Mouse (Mus musculus): ENCODE data around the gene Dhtkd1.
"Not testable (repeated sequence)": the region's sequence is repeated elsewhere in the genome, so short reads cannot be mapped to it uniquely, and the experiment has no call there.

The Dhtkd1 gene

DNA sequence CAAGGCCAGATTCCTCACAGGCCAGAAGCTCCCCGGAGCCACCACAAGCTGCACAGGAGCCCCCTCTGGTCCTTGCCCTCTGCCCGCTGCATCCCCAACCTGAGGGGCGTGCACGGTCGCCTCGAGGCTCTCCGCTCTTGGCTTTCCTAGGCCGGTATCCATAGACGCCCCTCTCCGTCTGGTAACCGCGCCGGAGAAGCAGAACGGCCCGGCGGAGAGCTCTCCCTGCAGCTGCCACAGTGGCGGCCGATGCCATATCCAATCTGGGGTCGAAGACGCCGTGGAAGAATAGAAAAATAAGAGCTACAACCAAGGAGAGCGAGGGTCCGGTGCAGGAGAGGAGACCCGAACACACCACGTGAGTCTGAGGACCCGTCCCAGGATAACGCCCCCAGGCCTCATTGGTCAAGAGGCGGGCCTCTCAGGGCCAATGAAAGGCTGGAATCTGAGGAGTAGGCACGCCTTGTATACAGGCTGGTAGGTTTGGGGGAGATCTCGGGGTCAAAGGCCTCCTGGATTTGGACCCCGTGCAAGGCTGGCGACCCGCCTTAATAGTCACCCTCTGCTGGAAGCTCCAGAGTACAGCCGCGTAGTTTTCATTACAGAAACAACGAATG is at the start of gene Dhtkd1:
Dhtkd1 (minus strand) TSS at position 377 of the 617 bp plus-strand sequence.
- DNase-seq (ENCODE audit: low read depth) = peak; percentile 47

DNA sequence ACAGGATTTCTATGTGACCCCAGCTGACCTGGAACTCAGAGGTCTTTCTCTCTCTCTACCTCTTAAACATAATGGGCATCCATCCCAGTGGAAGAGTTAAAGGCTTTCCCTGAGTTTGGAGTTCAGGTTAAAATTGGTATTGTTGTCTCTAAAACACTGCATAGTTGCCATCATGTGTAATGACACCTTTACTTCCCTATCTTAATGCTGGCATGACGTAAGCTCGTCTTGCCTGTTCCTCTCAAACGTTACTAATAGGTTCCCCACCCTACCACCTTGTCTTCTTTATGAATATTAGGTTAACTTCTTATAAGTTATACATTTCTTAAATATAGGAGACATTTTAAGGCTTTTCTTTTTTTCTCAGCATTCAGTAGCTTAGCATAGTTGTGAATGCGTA is 34.9 kb upstream of the Dhtkd1 start:
- DNase-seq (ENCODE audit: low read depth) = no peak

DNA sequence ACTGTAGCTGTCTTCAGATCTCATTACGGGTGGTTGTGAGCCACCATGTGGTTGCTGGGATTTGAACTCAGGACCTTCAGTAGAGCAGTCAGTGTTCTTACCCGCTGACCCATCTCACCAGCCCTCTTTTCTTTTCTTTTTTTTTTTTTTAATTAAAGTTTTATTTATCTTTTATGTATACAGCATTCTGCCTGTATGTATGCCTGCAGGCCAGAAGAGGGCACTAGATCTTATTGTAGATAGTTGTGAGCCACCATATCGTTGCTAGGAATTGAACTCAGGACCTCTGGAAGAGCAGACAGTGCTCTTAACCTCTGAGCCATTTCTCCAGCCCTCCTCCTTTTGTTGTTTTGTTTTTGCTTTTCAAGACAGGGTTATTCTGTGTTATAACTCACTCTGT is 28.0 kb upstream of the Dhtkd1 start:
- not testable (repeated sequence) for DNase-seq (ENCODE audit: low read depth)

DNA sequence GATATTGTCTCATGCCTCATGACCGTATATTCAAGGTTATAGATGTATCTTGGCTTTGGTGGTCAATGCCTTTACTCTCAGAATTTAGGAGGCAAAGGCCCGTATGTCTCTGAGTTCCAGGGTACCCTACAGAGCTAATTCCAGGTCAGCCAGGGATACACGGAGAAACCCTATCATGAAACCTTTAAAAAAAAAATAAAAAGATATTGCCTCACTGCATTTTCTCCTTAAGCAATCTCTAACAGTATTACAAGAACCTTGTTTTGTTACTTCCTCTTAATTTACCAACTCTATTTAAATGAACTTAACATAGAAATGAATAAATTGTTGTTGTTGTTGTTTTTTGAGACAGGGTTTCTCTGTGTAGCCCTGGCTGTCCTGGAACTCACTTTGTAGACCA is 23.4 kb upstream of the Dhtkd1 start:
- no peak for DNase-seq (ENCODE audit: low read depth)

DNA sequence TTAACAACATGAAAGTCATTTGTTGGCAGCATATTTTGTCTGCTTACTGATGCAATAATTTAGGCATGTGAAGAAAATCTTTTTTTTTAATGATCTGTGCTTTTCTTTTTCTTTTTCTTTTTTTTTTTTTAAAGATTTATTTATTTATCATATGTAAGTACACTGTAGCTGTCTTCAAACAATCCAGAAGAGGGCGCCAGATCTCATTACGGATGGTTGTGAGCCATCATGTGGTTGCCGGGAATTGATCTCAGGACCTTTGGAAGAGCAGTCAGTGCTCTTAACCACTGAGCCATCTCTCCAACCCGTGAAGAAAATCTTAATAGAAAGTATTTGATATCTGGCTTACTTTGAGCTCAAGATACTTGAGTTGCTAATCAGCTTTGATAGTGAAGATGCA is 21.1 kb upstream of the Dhtkd1 start:
- DNase-seq (ENCODE audit: low read depth) = not testable (repeated sequence)

DNA sequence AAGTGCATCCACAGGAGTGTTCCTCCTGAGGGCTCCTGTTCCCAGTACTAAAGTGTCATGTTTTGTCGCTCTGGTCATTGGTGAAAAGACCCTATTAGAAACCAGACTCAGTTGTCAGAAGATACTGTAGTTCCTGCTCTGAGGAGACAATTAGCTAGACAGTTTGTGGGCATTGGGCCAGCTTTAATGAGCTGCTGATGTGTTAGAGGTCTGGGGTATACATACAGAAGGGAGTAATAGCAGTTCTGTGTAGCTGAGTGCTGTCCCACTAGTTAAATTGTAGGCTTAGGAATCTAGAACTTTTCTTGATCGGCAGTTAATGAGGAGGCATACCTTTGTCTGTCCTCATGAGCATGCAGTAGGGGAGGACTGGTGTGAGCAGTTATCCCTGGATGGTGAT is 19.7 kb upstream of the Dhtkd1 start:
- DNase-seq (ENCODE audit: low read depth) = no peak

DNA sequence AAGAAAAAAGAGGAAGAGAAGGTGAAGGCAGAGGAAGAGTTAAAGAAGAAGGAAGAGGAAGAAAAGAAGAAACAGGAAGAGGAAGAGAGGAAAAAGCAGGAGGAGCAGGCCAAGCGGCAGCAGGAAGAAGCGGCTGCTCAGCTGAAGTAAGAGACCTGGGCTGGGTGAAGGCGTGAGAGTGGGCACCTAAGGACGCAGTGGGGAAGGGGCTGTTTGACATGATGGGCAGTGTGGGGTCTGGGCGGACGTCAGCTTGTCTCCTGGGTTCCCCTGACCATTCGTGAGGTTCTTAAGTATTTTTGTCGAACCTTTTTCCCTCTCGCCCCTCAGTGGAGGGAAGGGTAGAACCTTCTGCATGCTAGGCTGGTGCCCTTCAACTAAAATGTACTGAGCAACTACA is 15.1 kb upstream of the Dhtkd1 start:
- no peak for DNase-seq (ENCODE audit: low read depth)

DNA sequence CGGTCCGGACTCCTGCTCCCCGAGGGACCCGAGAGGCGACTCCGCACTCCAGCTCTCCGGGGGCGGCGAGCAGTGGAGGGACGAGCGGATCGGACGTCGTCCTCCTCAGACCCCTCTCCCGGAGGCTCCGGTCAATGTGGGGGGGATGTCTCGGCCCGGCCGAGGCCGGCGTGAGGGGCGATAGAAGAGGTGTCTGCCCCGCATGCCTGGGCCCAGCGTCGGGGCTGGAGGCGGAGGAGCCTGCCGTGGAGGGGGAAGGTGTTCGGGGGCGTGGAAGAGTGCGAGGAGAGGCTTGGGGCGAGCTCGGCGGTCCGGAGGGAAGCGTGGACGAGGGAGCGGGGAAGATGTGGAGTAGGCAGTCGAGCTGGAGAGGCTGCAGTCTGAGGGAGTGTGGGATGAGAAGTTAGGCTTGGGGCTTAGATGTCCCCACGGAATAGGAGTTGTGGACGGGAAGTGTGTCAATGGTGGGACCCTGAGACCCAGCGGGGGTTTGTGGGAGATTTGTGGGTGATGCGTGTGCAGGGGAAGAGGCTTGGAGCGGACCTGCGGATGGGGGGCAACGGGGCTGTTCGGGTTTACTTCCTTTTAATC is 9.1 kb upstream of the Dhtkd1 start:
- DNase-seq (ENCODE audit: low read depth) = no peak

DNA sequence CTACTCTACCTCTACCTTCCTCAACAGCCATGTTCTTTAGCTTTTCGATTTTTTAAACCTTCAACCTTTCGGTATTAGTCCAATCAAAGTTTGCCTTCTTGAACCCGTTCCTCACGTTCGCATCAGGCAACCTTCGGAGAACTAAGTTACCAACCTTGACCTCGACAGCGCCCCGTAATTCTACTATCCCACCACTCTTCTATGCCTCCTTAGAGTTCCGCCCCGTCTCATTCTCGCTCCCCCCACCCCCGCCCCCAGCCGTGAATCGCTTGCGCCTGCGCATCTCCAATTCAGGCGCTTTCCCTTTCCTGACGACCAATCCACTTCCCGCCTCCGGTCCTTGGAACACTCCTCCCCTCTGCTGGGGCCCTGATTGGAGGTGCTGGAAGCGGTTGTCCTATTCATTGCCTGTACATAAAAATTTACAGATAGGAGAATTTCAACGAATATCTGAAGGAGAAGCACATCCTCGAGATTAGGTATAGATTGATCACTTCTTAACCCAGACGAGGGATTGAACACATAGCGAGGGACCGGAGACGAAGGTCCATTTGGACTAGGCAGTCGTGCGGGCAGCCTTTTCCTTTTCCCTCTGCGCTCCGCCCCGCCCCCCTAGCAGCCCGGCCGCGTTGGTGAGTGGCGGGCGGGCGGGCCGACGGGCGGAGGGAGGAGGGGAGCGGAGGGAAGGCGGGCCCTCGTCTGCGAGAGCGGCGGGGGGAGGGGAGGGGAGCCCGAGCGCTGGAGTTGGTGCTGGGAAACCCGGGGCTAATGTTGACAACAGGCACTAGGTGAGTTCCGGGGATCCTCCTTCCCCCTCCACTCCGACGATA is 8.4 kb upstream of the Dhtkd1 start, which contains the start of gene Upf2:
Upf2 (plus strand) TSS at position 704 of the 830 bp plus-strand sequence.
- DNase-seq (ENCODE audit: low read depth) = peak; percentile 94

DNA sequence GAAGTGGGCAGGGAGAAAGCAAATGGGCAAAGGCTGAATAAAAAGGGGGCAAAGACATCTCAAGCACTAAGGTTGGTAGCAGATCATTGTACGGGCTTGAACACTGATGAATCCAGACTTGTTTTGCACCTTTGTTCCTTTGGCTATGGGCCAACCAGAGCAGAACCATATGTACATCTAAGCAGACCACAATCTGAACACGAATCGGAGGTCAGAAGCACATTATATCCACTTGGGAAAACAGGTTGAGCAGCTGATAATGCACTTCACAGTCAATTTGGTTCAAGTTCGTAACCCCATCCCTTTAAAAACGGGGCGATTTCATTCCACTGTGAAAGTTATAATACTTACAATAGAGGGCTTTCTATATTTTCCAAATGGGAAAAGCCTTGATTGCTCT is 7.7 kb upstream of the Dhtkd1 start:
- peak; percentile 41 for DNase-seq (ENCODE audit: low read depth)

DNA sequence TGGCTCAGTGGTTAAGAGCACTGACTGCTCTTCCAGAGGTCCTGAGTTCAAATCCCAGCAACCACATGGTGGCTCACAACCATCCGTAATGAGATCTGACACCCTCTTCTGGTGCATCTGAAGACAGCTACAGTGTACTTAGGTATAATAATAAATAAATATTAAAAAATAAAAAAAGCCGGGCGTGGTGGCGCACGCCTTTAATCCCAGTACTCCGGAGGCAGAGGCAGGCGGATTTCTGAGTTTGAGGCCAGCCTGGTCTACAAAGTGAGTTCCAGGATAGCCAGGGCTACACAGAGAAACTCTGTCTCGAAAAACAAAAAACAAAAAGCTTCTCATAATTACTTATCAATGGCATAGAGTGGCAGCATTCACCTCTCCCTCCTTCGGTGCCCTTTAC is 7.2 kb upstream of the Dhtkd1 start:
- DNase-seq (ENCODE audit: low read depth) = not testable (repeated sequence)

DNA sequence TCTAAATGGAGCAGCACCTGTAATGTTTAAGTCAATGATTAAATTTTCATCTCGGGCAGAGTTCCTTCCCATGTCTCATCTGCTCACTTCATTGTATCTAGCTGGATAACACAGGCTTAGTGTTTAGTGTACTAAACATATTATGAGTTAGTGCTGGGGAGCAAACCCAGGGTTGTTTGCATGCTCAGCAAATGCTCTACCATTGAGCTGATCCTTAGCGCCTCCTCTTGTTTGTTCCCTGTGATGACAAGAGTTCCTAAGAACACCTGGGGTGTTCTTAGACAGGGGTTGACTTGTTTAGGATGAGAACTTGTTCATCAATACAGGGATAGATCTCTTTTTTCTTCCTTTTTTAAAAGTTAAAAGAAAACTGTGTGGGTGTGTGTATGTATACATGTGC is 6.4 kb upstream of the Dhtkd1 start:
- no peak for DNase-seq (ENCODE audit: low read depth)

DNA sequence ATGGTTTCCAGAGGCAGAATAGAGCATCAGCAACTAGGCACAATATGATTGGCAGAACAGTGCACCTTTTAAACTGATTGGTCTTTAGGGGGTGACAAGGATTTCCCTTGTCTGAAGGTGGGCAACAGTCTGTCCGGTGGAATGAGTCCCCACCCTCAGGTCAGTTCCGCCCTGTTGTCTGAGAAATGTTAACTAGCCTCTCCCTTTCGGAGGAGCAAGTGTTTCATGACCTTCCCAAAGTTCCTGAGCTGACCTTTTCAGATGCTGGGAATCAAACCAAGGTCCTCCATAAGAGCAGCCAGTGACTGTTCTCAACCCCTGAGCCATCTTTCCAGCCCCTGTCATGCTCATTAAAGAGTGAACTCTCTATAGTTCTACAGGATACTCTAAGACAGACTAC is 4.3 kb upstream of the Dhtkd1 start:
- DNase-seq (ENCODE audit: low read depth) = no peak

DNA sequence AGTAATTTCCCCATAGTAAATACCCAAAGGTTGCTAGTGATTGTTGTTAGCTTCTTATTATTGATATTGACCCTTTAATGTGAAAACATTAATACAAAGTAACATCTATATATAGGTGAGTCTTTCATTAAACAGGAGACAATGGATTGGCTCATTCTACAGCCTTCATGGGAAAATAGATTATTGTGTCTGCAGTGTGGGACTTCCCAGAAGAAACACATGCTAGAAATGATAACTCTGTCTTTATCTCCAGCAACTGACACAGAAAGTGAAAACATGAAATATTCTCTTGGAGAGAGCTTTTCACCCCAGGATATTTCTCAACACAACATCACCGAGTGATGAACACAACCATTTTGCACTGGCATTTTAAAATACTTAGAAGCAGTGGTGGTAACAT is 3.0 kb upstream of the Dhtkd1 start:
- DNase-seq (ENCODE audit: low read depth) = peak; percentile 55

DNA sequence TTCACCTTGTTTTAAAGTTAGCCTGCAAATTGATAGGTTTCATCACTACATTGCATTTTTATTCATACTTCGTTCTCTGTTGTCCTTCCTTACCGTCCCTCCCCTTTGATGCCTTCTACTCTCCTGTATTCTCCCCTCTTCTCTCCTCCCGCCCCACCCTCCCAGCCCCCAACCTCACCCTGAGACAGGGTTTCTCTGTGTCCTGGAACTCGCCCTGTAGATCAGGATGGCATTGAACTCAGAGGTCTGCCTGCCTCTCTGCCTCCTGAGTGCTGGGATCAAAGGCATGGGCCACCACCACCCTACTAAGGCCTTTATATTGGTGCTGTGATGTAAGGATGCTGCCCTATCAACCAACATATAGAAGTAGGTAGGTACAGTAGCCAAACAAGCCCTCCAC is 479 bp upstream of the Dhtkd1 start:
- DNase-seq (ENCODE audit: low read depth) = no peak

DNA sequence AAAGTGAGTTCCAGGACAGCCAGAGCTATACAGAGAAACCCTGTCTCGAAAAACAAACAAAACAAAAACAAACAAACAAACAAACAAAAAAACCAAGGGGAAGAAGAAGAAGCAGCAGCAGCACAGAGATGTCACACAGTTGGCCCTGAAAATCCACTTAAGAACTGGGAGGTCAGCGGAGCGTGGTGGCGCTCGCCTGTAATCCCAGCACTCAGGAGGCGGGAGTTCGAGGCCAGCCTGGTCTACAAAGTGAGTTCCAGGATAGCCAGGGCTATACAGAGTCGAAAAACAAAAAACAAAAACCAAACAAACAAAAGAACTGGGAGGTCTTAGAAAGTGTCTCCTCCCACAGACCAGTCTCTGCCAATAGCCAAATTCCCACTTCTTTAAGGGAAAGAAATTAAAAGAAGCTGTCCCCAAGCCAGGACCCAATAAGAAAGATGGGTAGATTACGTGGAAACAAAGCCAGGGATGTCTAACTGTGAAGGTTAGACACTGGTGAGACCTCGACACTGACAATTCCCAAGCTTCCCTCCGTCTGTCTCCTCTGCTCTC is 654 bp downstream of the Dhtkd1 start:
- peak; percentile 24 for DNase-seq (ENCODE audit: low read depth)

DNA sequence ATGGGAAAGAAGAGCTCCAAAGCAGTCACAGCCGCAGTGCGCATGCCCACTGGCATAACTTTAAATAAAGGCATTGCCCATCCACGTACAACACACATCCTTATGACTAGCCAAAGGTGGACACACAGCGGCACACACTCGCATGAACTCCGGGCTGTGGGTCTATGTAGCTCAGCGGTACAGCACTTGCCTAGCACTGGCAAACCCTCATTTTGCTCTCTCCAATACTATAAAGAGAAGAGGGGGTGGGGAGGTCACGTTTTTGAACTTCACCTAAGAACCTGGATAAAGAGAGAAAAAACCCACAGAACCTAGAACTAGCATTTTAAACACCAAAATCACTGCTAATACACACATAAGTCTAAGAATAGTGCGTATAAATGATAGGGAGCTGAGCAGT is 1.7 kb downstream of the Dhtkd1 start:
- no peak for DNase-seq (ENCODE audit: low read depth)

DNA sequence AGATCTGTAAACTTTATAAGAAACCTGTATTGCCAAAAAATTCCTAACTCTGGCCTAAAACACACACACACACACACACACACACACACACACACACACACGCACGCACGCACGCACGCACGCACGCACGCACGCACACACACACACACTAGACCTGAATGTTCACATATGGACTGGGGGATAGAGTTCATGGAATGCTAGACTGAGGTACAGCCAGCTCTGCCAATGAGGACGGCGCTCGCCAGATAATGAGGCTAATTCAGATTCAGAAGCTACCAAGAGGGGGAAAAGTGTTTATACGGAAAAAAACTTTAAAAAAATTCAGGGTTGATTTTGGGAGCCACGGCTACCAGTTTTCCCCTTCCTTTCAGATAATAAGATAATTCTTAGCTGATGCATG is 2.7 kb downstream of the Dhtkd1 start:
- no peak for DNase-seq (ENCODE audit: low read depth)

DNA sequence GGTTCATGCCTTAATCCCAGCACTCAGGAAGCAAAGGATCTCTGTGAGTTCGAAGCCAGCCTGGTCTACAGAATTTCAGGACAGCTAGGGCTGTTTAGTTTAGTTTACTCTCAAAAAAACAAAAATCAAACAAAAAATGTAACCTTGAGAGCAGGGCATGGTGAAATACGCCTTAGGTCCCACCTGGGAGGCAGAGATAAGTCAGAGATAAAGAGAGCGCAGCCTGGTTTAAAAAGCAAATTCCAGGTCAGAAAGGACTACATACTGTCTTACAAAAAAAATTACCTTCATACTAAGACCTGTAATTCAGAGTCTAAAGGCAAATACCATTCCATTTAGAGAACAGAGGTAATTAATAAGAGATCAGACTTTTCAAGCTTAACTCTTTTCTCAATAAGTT is 3.3 kb downstream of the Dhtkd1 start:
- peak; percentile 23 for DNase-seq (ENCODE audit: low read depth)

DNA sequence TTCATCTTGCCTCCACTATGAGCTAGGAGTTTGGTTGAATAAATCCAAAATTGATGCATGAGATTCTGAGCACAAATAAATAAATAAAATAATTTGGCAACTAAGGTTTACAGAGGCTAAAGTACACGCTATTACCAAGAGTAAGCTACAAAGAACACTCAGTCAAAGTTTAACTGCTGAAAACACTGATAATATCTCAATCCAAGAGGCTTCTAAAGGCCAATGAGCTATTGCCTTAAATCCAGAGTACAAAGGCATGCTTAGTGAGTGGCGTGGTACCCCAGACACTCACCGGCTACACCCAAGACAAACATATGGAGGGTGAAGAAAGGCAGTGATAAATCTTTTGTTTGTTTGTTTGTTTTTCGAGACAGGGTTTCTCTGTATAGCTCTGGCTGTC is 6.0 kb downstream of the Dhtkd1 start:
- DNase-seq (ENCODE audit: low read depth) = no peak

DNA sequence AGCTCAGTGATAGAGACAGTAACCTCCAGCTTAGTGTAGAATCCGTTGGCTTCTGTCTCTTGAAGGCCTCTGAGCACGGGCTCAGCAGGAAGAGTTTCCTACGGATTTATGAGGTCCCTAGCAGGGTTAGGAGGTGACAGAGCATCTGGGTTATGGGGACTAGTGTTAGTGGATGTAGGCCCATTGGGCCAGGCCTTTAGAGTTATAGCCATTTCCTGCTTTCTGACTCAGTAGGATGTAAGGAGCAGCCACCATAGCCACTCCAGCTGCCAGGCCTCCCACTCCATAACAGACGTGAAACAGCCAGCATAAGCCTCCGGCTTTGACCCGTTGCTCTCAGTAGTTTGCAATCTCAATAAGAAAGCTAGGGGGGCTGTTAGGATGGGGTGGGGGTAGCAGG is 6.5 kb downstream of the Dhtkd1 start:
- DNase-seq (ENCODE audit: low read depth) = no peak

DNA sequence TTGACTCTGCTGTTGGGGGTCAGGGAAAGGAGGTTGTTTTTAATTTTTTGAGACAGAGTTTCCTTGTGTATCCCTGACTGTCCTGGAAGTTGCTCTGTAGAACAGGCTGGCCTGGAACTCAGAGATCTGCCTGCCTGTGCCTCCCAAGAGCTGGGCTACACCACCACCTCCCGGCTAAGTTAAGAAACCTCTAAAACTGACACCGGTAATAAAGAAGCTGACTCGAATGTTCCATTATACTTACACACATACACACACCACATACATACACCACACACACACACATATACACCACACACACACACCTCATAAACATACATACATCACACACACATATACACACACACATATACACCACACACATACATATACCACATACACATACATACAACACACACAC is 7.7 kb downstream of the Dhtkd1 start:
- no peak for DNase-seq (ENCODE audit: low read depth)

DNA sequence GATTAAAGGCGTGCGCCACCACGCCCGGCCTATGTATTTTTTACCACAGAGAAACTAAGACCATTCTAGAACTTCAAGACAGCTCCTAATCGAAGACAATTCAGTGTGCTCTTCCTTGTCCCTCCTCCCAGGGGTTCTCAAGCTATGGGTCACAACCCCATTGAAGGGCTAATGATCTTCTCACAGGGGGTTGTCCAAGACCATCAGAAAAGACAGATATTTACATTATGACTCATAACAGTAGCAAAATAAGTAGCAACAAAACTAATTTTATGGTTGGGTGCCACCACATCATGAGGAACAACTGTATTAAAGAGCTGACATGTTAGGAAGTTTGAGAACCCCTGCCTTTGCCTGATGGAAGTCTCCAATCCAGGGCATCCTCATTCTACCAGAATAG is 10.7 kb downstream of the Dhtkd1 start:
- no peak for DNase-seq (ENCODE audit: low read depth)
